Mouse (Mus musculus) embryonic facial prominence, embryonic 11.5 days (tissue): ENCODE data around the gene Yars. TPM values are rescaled to one million over a fixed set of nuclear protein-coding genes. Genes with fewer than 3 reads are reported as not detected.

Experiments used
- ATAC-seq: fragments of 200-750 bp; cut with Nextera tagmentation; replicated peaks from 2 replicates; pipeline ENCODE4 v1.8.0; 2017; ENCODE audit warnings: low read depth; ENCODE audit not compliant: insufficient number of reproducible peaks, low FRiP score, low TSS enrichment
- DNase-seq: peaks from one replicate; pipeline ENCODE4 v3.0.0-alpha.2; 2015; ENCODE audit warnings: low spot score
- H3K27ac ChIP-seq: fragments of 300-500 bp; sonication (generic); replicated peaks from 2 replicates; pipeline ENCODE4 v1.5.1; 2014; ENCODE audit warnings: mild to moderate bottlenecking, low read depth, low read length, control low read depth
- H3K27me3 ChIP-seq: fragments of 300-500 bp; sonication (generic); 2 replicates; pipeline ENCODE4 v1.6.1; 2014; ENCODE audit warnings: mild to moderate bottlenecking, low read length, moderate library complexity, mixed read lengths; ENCODE audit not compliant: control insufficient read depth, insufficient read depth
- H3K36me3 ChIP-seq: fragments of 300-500 bp; sonication (generic); replicated peaks from 2 replicates; pipeline ENCODE4 v1.6.1; 2014; ENCODE audit warnings: low read depth, mild to moderate bottlenecking, low read length, moderate library complexity, mixed read lengths; ENCODE audit not compliant: control insufficient read depth, insufficient read depth
- H3K4me1 ChIP-seq: fragments of 300-500 bp; sonication (generic); 2 replicates; pipeline ENCODE4 v1.6.1; 2014; ENCODE audit warnings: low read length, mixed read lengths; ENCODE audit not compliant: control insufficient read depth, insufficient read depth
- H3K4me2 ChIP-seq: fragments of 300-500 bp; sonication (generic); 2 replicates; pipeline ENCODE4 v1.6.1; 2014; ENCODE audit warnings: low read depth, mild to moderate bottlenecking, control low read depth, low read length, moderate library complexity
- H3K4me3 ChIP-seq: fragments of 300-500 bp; sonication (generic); 2 replicates; pipeline ENCODE4 v1.5.1; 2014; ENCODE audit warnings: low read depth, low read length, control low read depth
- H3K9ac ChIP-seq: fragments of 300-500 bp; sonication (generic); replicated peaks from 2 replicates; pipeline ENCODE4 v1.6.1; 2014; ENCODE audit warnings: mild to moderate bottlenecking, control low read depth, low read length
- H3K9me3 ChIP-seq: fragments of 300-500 bp; sonication (generic); replicated peaks from 2 replicates; pipeline ENCODE4 v1.6.1; 2016; ENCODE audit warnings: mild to moderate bottlenecking, low read length, inconsistent platforms, mixed read lengths; ENCODE audit not compliant: control insufficient read depth
- WGBS: fragments of 180-500 bp; shearing (Covaris S2); extraction: QIAGEN DNeasy Blood & Tissue Kit; methylation state at CpG from one replicate; pipeline ENCODE4 v1.1.7; 2014; 5-methylcytosine and 5-hydroxymethylcytosine counted together
- polyA plus RNA-seq: library from polyadenylated mRNA; unstranded; fragments of >200 nt; fragmentation: Nextera tagmentation; extraction: Ambion mirVana; gene quantifications from 2 replicates; pipeline ENCODE4 v1.2.1, GENCODE M21; 2014

The Yars gene
- polyA plus RNA-seq, 1 experiment from 2014 or later = 91.1 TPM

GRCm38 (mm10) chr4:129145943-129146342 is 43.6 kb upstream of the Yars start:
- ATAC-seq (no peak), DNase-seq (no peak)

DNA sequence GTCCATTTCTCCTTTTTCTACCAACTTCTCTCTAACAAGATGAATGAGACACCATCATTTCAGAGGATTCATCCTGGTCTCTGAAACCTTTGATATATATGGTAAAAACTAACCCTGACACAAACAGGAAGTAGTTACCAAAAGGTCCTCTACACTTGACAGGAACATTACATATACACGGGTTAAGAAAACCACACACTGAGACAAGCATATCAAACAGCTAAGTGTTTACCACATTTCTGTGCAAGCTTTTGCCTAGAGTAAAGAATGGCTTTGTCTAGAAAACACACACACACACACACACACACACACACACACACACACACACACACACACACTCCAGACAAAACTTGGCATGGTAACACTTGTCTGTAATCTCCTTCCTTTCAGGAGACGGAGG is 43.2 kb upstream of the Yars start:
- H3K27me3 ChIP-seq = no peaks in the 10 kb centered on the region
- no peak for ATAC-seq
- no peak overlapping the region for H3K27ac ChIP-seq
- H3K4me3 ChIP-seq = no peak overlapping the region
- H3K9ac ChIP-seq = no peak overlapping the region
- H3K4me2 ChIP-seq = no peak overlapping the region
- no peaks in the 10 kb centered on the region; the same call in 1 of the 2 replicates for H3K36me3 ChIP-seq
- DNase-seq = no peak
- 75% methylated on average over 2 of the region's 2 CpGs for WGBS
- H3K4me1 ChIP-seq = no peaks in the 10 kb centered on the region
- H3K9me3 ChIP-seq = no peaks in the 10 kb centered on the region

More at GRCm38 (mm10) chr4:129145943-129146342, 43.6 kb upstream of the Yars start:
- Histone ChIP-seq H3K9ac (no peak overlapping the region), H3K9me3 (no peaks in the 10 kb centered on the region), H3K4me2 (no peak overlapping the region), H3K27ac (no peak overlapping the region), H3K36me3 (no peaks in the 10 kb centered on the region; the same call in 1 of the 2 replicates), H3K4me1 (no peaks in the 10 kb centered on the region), H3K4me3 (no peak overlapping the region), H3K27me3 (no peaks in the 10 kb centered on the region)
- WGBS = 86% methylated on average over 4 of the region's 4 CpGs

- no peak for ATAC-seq
- Histone ChIP-seq H3K27me3 (no peaks in the 10 kb centered on the region), H3K9ac (no peak overlapping the region), H3K4me1 (no peaks in the 10 kb centered on the region), H3K27ac (no peak overlapping the region), H3K4me2 (no peak overlapping the region), H3K36me3 (no peaks in the 10 kb centered on the region; the same call in none of the 2 replicates), H3K9me3 (no peaks in the 10 kb centered on the region), H3K4me3 (no peak overlapping the region)
- DNase-seq = no peak
- 86% methylated on average over 13 of the region's 13 CpGs for WGBS
Measured at GRCm38 (mm10) chr4:129147552-129148103, 41.9 kb upstream of the Yars start.

DNA sequence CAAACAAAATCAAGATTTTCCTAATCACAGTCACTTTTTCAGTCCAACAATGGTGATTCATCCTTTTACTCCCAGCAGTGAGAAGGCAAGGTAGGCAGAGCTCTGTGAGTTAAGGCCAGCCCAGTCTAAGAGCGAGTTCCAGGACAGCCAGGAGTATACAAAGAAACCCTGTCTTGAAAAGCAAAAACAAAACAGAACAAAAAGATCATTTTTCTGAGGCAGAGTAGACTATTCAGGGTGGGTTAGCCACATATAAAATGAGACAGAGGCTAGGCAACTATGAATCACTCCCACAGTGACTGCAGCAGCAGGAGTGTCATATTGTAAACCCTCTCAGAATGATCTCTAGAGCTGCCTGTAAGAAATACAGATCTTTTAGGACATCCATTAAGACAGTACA is 40.2 kb upstream of the Yars start:
- Histone ChIP-seq H3K4me1 (no peaks in the 10 kb centered on the region), H3K36me3 (no peaks in the 10 kb centered on the region; the same call in none of the 2 replicates), H3K4me2 (no peak overlapping the region), H3K9ac (no peak overlapping the region), H3K27me3 (no peaks in the 10 kb centered on the region), H3K27ac (no peak overlapping the region), H3K9me3 (no peaks in the 10 kb centered on the region), H3K4me3 (no peak overlapping the region)
- 72% methylated on average over 1 of the region's 1 CpGs for WGBS
- ATAC-seq (no peak), DNase-seq (no peak)

DNA sequence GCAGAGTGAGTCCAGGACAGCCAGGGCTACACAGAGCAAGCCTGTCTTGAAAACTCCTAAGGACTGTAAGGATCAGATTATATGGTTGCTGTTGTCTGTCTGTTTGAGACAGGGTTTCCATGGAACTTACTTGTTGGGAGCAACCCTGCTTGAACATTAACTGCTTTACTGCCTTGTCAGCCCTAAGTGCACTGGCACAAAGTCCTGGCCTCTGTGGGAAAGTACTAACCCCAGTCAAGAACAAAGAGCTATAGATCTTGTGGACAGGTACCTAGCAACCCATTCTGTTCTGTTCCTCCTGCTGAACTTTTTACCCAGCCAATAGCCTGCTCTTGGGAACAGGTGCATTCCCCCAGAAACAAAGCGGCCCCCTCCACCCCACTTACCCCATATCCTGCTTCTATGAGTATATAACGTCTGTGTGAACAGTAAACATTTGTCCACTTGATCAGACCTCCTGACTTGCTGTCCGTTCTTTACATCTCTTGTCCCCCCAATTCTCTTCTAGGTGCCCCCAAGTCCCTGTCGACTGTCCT is 38.2 kb upstream of the Yars start:
- Histone ChIP-seq H3K9ac (no peak overlapping the region), H3K27me3 (no peaks in the 10 kb centered on the region), H3K9me3 (no peaks in the 10 kb centered on the region), H3K27ac (no peak overlapping the region), H3K4me3 (no peak overlapping the region), H3K4me2 (no peak overlapping the region), H3K4me1 (no peaks in the 10 kb centered on the region), H3K36me3 (peaks cover 3% of the 10 kb centered on the region)
- 93% methylated on average over 4 of the region's 4 CpGs for WGBS
- no peak for ATAC-seq
- no peak for DNase-seq

GRCm38 (mm10) chr4:129157541-129157940 is 32.0 kb upstream of the Yars start:
- H3K4me2 ChIP-seq = no peak overlapping the region
- ATAC-seq (no peak), DNase-seq (no peak)
- no peaks in the 10 kb centered on the region for H3K27me3 ChIP-seq
- no peaks in the 10 kb centered on the region for H3K9me3 ChIP-seq
- no peak overlapping the region for H3K27ac ChIP-seq
- H3K9ac ChIP-seq = no peak overlapping the region
- peaks cover 3% of the 10 kb centered on the region for H3K36me3 ChIP-seq
- no peak overlapping the region for H3K4me3 ChIP-seq
- no peaks in the 10 kb centered on the region for H3K4me1 ChIP-seq
- WGBS = 92% methylated on average over 5 of the region's 5 CpGs

GRCm38 (mm10) chr4:129158549-129158948 is 31.0 kb upstream of the Yars start:
- no peak overlapping the region for H3K9ac ChIP-seq
- no peaks in the 10 kb centered on the region for H3K9me3 ChIP-seq
- H3K36me3 ChIP-seq = peaks cover 3% of the 10 kb centered on the region
- H3K27me3 ChIP-seq = no peaks in the 10 kb centered on the region
- H3K4me2 ChIP-seq = no peak overlapping the region
- ATAC-seq (no peak), DNase-seq (no peak)
- WGBS = 82% methylated on average over 3 of the region's 3 CpGs
- H3K4me1 ChIP-seq = no peaks in the 10 kb centered on the region
- no peak overlapping the region for H3K27ac ChIP-seq
- H3K4me3 ChIP-seq = no peak overlapping the region

- Histone ChIP-seq H3K9me3 (no peaks in the 10 kb centered on the region), H3K27ac (no peak overlapping the region), H3K4me2 (no peak overlapping the region), H3K27me3 (no peaks in the 10 kb centered on the region), H3K4me1 (no peaks in the 10 kb centered on the region), H3K4me3 (no peak overlapping the region), H3K9ac (no peak overlapping the region), H3K36me3 (peaks cover 5% of the 10 kb centered on the region)
- WGBS = 100% methylated on average over 1 of the region's 1 CpGs
- ATAC-seq = no peak
- DNase-seq = no peak
Measured at GRCm38 (mm10) chr4:129161076-129161475, 28.5 kb upstream of the Yars start.
